Mouse (Mus musculus): ENCODE results near the gene Ap1ar.

DNA sequence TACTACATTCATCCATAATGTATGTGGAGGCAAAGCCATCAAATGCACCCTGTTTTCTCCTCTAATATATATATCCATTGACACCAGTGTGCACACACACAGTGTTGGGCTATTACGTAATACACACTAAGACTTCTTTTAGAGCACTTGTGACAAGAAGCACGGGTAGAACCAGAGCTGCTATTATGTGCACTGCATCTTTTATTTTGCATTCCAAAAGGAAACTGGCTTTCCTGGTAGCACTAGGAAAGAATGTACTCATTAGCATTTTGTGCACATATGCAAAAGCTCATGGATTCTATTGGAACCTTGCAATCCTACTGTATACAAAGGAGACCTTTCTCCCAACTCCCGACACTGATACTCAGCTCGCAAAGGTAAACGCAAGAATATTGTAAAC, 31.6 kb upstream of the Ap1ar start:
- TF ChIP-seq CTCF (IDR thresholded peaks at IDR 0.05; ENCODE audit: extremely low read depth, insufficient read depth, insufficient read length, insufficient replicate concordance) (no peak), POLR2A (IDR thresholded peaks at IDR 0.05; ENCODE audit: low read depth, low read length) (no peak)

Data from spleen, adult 2 months (tissue).